Mouse (Mus musculus) left cerebral cortex, postnatal 4 days (tissue): ENCODE measurements around the gene Fut1. TPM values are rescaled to one million over a fixed set of nuclear protein-coding genes. Genes with fewer than 3 reads are reported as not detected.

Source experiments
- DNase-seq: peaks from one replicate; pipeline ENCODE4 v3.0.0-alpha.2; 2022
- intact Hi-C: fragments of 180-260 bp; cut with DNase I; formaldehyde crosslinking; loops from one replicate; pipeline ENCODE4 v1.15.1; 2025
- total RNA-seq, 2 experiments: library from RNA; stranded (reverse); gene quantifications; 2 replicates each; pipeline ENCODE4 v1.2.3; 2021

Fut1 gene
- total RNA-seq = under 1 TPM in 1 of 2 experiments, not detected in 1; 0.14 TPM

- no peak for DNase-seq
- intact Hi-C loops = no loop called here
These were observed at the start of gene Fut1 for GRCm38 (mm10) chr7:45617042-45617695. Fut1 (plus strand) TSS chr7:45617289.

DNA sequence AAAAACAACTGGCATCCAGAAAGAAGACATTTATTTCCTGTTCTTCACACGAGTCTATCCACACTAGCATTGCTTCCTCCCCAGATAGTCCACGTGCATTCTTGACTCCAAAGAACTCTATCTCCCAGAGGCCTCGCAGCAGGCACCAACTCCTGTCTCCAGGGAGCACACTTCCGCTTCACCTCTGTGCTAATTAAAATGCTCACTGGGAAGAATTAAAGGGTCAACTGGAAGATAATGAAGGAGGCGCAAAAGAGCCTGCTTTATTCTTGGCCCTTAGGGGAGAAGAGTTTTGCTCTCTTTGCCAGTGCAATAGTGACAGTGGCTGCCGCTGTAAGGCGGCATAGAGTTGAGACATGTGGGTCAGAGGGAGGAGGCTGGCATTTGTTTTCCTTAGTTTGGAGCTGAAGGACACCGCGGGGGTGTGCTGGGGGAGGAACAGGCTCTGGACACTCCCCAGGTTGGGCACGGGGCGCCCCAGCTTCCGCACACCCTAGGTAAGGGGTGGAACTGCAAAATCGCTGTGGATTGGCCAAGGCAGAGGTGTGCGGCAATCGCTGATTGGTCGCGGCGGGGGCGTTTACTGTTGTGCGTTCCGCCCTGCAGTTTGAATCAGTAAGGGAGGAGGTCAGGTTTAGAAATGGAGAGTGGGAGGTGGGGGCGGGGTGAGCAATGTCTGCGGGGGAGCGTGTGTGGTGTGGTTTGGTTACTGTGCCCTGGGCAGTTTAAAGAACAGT lies 49.1 kb upstream of the Fut1 start:
- DNase-seq = peak; percentile 89
- intact Hi-C loops = no loop called here

DNA sequence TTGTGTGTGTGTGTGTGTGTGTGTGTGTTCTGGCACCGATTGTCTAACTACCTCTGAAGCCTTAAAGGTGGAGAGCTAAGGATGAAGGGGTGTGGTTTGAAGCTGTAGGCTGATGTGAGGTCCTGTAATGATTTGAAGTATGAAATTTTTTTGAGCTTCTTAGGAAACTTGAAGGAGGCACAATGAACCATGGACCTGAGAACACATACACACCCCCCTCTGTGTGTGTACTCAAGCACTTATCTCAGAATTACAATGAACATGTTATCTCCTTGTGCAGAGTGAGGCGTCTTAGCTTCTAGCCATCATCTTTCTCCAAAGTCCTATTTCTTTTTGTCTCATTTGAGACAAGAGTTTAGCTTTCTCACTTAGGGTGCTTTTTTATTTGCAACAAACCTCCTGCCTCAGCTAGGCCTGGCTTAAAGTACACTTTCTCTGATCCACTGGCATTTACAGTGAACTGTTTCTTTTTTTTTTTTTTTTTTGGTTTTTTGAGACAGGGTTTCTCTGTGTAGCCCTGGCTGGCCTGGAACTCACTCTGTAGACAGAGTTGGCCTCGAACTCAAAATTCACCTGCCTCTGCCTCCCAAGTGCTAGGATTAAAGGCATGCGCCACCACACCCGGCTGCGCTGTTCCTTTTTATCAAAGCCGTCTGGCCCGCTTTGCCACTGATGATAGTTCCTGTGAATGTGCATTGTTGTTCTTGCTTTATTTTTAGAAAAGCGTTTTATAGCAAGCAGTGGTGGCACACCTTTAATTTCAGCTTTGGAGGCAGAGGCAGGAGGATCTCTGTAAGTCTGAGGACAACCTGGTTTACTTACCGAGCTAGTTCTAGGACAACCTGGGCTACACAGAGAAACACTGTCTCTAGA lies 48.3 kb upstream of the Fut1 start:
- intact Hi-C loops = no loop called here

GRCm38 (mm10) chr7:45570103-45570741 lies 46.9 kb upstream of the Fut1 start, which contains the start of gene Bcat2:
Bcat2 (plus strand) TSS chr7:45570153.
- intact Hi-C loops = no loop called here
- peak; percentile 80 for DNase-seq

More for the DNA sequence above, 48.3 kb upstream of the Fut1 start:
- no peak for DNase-seq

DNA sequence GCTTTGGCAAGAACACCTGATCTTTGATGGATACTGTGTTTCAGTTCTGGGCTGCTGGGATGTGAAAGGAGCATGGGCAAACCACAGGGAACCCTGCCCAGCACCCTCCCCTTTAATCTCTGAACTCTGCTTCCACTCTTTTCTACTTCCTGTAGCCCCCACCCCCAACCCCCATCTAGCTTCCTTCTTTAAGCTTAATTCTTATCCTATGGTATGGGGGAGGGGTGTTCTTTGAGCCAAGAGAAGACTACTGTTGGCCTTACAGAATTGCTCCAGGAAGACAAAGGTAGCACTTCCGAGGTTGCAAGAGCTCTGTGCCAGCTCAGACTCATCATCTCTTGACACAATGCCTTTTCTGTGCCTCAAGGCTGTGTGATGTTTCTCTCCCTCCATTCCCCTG lies 45.1 kb upstream of the Fut1 start:
- intact Hi-C loops = no loop called here

GRCm38 (mm10) chr7:45573954-45574353 lies 43.1 kb upstream of the Fut1 start:
- no peak for DNase-seq
- intact Hi-C loops = no loop called here

More for the DNA sequence above, 45.1 kb upstream of the Fut1 start:
- DNase-seq = no peak

- DNase-seq = no peak
- intact Hi-C loops = no loop called here
These were observed 42.4 kb upstream of the Fut1 start for GRCm38 (mm10) chr7:45574472-45575379.

DNA sequence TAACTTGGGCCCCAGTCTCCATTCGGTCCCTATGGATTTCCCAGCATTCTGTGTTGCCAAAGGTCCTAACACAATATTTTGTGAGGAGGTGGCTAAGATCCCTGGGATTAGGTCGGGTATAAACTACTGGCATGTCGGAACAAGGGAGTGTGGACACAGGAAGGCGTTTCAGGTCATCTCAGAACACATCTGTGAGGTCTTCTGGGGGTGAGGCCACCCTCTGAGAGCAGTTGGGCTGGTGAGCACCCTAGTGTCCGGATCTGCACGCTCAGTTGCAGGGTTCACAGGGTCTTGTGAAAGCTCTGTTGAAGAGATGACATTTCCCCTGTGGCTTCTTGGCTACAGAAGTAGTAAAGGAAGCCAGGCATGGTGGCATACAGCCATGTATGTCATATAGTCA lies 31.2 kb upstream of the Fut1 start:
- intact Hi-C loops = no loop called here
- no peak for DNase-seq

DNA sequence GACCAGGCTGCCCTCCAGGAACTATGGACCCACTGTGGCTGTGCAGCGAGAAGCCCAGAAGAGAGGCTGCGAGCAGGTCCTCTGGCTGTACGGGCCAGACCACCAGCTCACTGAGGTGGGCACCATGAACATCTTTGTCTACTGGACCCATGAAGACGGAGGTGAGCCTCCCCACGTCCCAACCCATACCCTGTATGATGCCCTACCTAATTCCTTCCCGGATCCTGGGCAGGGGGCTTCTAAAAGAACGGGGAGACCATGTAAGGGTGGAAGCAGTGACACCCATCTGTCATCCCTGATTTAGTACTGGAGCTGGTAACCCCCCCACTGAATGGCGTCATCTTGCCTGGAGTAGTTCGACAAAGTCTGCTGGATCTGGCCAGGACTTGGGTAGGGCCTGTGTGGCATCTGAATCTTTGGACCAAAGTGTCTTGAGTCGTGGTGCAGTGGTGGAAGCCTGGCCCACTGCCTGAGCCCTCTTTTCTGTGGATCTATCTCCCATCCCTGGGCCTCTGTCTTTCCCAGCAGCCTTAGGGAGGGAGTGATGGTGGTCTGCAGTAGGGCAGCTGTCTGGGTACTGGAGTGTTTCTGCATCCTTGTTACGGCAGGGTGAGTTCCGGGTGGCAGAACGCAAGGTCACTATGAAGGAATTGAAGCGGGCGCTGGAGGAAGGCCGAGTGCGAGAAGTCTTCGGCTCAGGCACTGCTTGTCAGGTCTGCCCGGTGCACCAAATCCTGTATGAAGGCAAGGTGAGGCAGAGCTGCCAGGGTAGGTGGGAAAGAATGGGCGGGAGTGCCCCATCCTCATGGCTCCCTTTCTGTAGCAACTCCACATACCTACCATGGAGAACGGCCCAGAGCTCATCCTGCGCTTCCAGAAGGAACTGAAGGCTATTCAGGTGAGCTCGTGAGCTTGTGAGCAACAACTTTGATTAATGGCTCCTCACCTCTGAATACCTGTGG lies 29.2 kb upstream of the Fut1 start:
- intact Hi-C loops = no loop called here

GRCm38 (mm10) chr7:45589173-45589572 lies 27.9 kb upstream of the Fut1 start:
- intact Hi-C loops = no loop called here

More for the DNA sequence above, 29.2 kb upstream of the Fut1 start:
- DNase-seq = no peak

GRCm38 (mm10) chr7:45589898-45590297 lies 27.2 kb upstream of the Fut1 start:
- intact Hi-C loops = loop anchor here (10.0 kb wide), 1 partner anchor 95 kb away; the partner anchor contains the start of gene Ntn5
- no peak for DNase-seq

More at GRCm38 (mm10) chr7:45589173-45589572, 27.9 kb upstream of the Fut1 start:
- peak; percentile 96 for DNase-seq

- no peak for DNase-seq
- intact Hi-C loops = loop anchor here (10.0 kb wide), 1 partner anchor 94 kb away; the partner anchor contains the start of gene Ntn5
These were observed 26.2 kb upstream of the Fut1 start for GRCm38 (mm10) chr7:45590874-45591273.

DNA sequence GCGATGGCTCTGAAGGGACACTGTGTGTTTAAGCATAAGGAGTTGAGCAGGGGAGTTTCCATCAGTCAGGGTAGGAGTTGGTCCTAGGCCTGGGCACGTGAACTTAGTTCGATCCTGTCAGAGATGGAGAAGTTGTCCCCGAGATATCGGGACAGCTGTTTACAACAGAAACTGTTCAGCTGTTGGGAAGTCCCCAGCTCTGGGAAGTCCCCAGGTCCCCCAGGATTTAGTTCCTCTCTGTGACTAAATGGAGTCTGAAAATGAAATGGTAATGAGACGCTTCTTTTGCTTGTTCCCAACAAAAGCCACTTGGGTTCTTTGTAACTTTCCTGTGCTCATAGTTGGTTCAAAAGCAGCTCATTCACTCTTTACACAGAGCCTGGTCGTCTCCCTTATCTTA lies 25.2 kb upstream of the Fut1 start:
- intact Hi-C loops = loop anchor here (10.0 kb wide), 1 partner anchor 93 kb away; the partner anchor contains the start of gene Ntn5
- DNase-seq = no peak

GRCm38 (mm10) chr7:45593118-45593815 lies 23.8 kb upstream of the Fut1 start:
- intact Hi-C loops = loop anchor here (10.0 kb wide), 1 partner anchor 92 kb away; the partner anchor contains the start of gene Ntn5
- peak; percentile 60 for DNase-seq

GRCm38 (mm10) chr7:45595176-45595575 lies 21.9 kb upstream of the Fut1 start:
- intact Hi-C loops = loop anchor here (2.0 to 10.0 kb wide), 2 partner anchors 18 to 90 kb away; partner anchors contain the start of gene Ntn5
- DNase-seq = no peak

DNA sequence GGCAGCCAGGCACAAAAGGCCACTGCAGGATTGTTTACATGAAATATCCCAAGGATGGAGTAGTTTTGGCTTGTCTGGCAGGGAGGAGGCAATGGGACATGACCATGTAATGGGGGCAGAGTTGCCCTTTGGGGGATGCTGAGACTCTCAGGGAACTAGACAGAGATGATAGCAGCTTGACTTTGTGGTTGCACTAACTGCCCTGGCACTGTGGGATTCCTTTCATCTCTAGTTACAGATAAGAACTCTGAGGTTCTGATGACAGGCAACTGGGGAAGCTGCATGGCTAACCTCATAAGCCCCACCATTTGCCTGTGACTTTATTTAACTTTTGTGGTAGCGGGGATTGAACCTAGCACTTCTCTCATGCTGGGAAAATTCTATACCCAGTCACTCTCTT lies 21.0 kb upstream of the Fut1 start:
- DNase-seq = no peak
- intact Hi-C loops = loop anchor here (10.0 kb wide), 1 partner anchor 89 kb away; the partner anchor contains the start of gene Ntn5

DNA sequence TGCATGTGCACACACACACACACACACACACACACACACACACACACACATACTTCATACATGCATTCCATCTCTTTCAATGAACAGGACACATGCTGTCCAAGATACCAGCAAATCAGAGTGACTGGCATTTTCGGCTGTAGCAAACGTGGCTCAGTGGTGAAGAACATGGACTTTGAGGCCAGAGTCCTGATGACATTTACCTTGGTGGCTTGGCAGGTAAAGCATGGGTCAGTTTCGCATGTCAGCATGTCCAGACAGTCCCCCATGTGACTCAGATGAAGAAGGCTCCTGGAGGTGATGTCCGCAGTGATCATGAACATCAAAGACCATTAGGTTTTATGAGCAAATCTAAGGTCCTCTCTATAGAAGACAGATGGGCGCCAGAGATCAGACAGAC lies 20.1 kb upstream of the Fut1 start:
- DNase-seq = no peak
- intact Hi-C loops = loop anchor here (10.0 kb wide), 1 partner anchor 88 kb away; the partner anchor contains the start of gene Ntn5
